Mouse (Mus musculus) kidney, embryonic 15.5 days (tissue): ENCODE results near the gene B4galnt3. TPM values are rescaled to one million over a fixed set of nuclear protein-coding genes. Genes with fewer than 3 reads are reported as not detected.

ENCODE experiments used
- ATAC-seq: fragments of 200-750 bp; cut with Nextera tagmentation; replicated peaks from 2 replicates; pipeline ENCODE4 v1.8.0; 2017; ENCODE audit warnings: moderate TSS enrichment; ENCODE audit not compliant: low FRiP score
- H3K27ac ChIP-seq: fragments of 300-500 bp; sonication (generic); 2 replicates; pipeline ENCODE4 v1.5.1; 2015; ENCODE audit warnings: mild to moderate bottlenecking, inconsistent platforms
- H3K27me3 ChIP-seq: fragments of 300-500 bp; sonication (generic); 2 replicates; pipeline ENCODE4 v1.6.1; 2015; ENCODE audit warnings: inconsistent platforms
- H3K36me3 ChIP-seq: fragments of 300-500 bp; sonication (generic); 2 replicates; pipeline ENCODE4 v1.6.1; 2015; ENCODE audit warnings: inconsistent platforms
- H3K4me1 ChIP-seq: fragments of 300-500 bp; sonication (generic); 2 replicates; pipeline ENCODE4 v1.6.1; 2015; ENCODE audit warnings: inconsistent platforms
- H3K4me2 ChIP-seq: fragments of 300-500 bp; sonication (generic); 2 replicates; pipeline ENCODE4 v1.6.1; 2015; ENCODE audit warnings: moderate library complexity, mild to moderate bottlenecking, inconsistent platforms
- H3K4me3 ChIP-seq: fragments of 300-500 bp; sonication (generic); replicated peaks from 2 replicates; pipeline ENCODE4 v1.5.1; 2015; ENCODE audit warnings: mild to moderate bottlenecking, inconsistent platforms
- H3K9ac ChIP-seq: fragments of 300-500 bp; sonication (generic); 2 replicates; pipeline ENCODE4 v1.6.1; 2015; ENCODE audit warnings: mild to moderate bottlenecking, inconsistent platforms
- H3K9me3 ChIP-seq: fragments of 300-500 bp; sonication (generic); replicated peaks from 2 replicates; pipeline ENCODE4 v1.6.1; 2016; ENCODE audit warnings: inconsistent platforms
- WGBS: fragments of 180-500 bp; shearing (Covaris S2); methylation state at CpG from one replicate; pipeline ENCODE4 v1.1.7; 2015; ENCODE audit warnings: mixed read lengths; 5-methylcytosine and 5-hydroxymethylcytosine counted together
- polyA plus RNA-seq: library from polyadenylated mRNA; unstranded; fragments of >200 nt; fragmentation: Nextera tagmentation; extraction: Ambion mirVana; gene quantifications from 2 replicates; pipeline ENCODE4 v1.2.1, GENCODE M21; 2015

Gene B4galnt3
- polyA plus RNA-seq, 1 experiment from 2014 or later, result 2.2 TPM

DNA sequence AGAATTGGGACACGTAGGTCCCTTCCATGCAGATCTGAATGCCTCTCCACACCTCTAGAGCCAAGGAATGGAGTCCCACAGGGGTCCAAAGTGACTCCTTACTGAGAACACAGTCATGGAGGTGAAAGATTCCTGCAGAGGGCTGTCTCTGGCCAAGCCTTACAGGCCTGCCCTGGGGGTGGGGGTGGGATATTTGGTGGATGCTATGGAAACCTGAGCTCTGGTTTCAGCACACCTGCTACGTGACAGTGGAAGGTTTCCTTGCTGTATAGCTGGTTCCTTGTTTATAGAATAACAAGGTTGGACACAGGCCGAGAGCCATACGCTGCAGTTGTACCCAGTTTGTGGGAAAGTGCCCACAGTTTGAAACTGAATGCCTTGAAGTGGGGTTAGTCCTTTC is 113.9 kb downstream of the B4galnt3 start:
- Histone ChIP-seq H3K9ac (no peak overlapping the region), H3K4me1 (no peaks in the 10 kb centered on the region), H3K4me3 (no peak overlapping the region), H3K9me3 (no peaks in the 10 kb centered on the region), H3K4me2 (no peak overlapping the region), H3K27ac (no peak overlapping the region; the same call in 1 of the 2 replicates), H3K27me3 (no peaks in the 10 kb centered on the region), H3K36me3 (no peaks in the 10 kb centered on the region)
- ATAC-seq, result no peak
- WGBS, result 68% methylated on average over 4 of the region's 4 CpGs

- 82% methylated on average over 8 of the region's 8 CpGs for WGBS
- H3K9me3 ChIP-seq, result no peaks in the 10 kb centered on the region
- no peak overlapping the region for H3K9ac ChIP-seq
- H3K36me3 ChIP-seq, result no peaks in the 10 kb centered on the region
- ATAC-seq, result no peak
- H3K4me3 ChIP-seq, result no peak overlapping the region
- no peak overlapping the region for H3K4me2 ChIP-seq
- H3K4me1 ChIP-seq, result peaks cover 2% of the 10 kb centered on the region; the same call in 1 of the 2 replicates
- H3K27me3 ChIP-seq, result no peaks in the 10 kb centered on the region
- H3K27ac ChIP-seq, result no peak overlapping the region
Measured at GRCm38 (mm10) chr6:120179756-120180206, 114.6 kb downstream of the B4galnt3 start.

- no peak for ATAC-seq
- no peaks in the 10 kb centered on the region for H3K9me3 ChIP-seq
- peaks cover 7% of the 10 kb centered on the region for H3K4me1 ChIP-seq
- H3K27me3 ChIP-seq, result no peaks in the 10 kb centered on the region
- WGBS, result 84% methylated on average over 6 of the region's 6 CpGs
- no peak overlapping the region for H3K4me2 ChIP-seq
- H3K27ac ChIP-seq, result no peak overlapping the region
- H3K4me3 ChIP-seq, result no peak overlapping the region
- H3K36me3 ChIP-seq, result no peaks in the 10 kb centered on the region
- H3K9ac ChIP-seq, result no peak overlapping the region
Measured at GRCm38 (mm10) chr6:120179044-120179755, 115.2 kb downstream of the B4galnt3 start.

DNA sequence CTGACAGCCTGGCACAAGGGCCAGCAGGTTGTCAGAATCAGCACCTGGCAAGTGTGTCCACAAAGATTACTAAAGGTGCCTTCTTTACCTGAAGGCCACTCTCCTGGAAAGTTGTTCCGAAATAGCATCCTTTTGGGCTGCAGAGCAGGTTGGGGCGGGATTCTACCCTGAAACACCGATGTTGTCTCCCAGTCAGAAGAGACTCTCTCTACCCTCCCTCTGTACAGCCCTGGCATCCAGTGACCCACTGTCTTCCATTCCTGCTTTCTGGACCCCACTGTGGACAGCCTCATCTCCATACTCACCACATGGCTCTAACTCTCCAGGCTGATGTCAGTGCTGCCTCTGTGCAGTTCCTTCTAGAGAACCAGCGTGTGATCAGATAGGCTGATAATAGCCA is 118.7 kb downstream of the B4galnt3 start:
- H3K4me1 ChIP-seq, result peaks cover 7% of the 10 kb centered on the region
- 94% methylated on average over 4 of the region's 4 CpGs for WGBS
- no peak for ATAC-seq

DNA sequence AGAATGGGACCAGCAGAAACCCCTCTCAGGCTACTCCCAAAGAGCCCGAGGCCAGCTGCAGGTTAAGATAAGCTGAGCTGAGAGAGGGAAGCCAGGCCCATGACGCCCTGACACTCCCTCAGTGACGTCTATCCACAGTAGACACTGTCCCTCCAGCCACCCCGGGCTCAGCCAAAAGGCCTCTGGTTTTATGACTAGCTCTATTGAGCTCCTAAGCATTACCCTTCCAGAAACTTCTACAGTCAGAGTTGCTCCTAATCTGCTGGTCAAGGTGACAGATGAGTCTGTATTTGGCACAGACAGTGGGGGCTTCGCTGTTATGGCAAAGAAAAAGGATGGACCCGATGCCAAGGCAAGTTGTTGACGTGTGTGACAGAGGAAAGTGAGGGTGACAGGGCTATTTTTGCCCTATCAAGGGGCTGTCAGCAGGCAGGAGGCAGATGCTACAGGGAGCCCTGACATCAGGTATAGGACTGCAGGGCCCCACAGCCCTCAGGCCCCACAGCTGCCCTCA is 119.7 kb downstream of the B4galnt3 start:
- Histone ChIP-seq H3K27ac (peak overlapping the region; percentile 68), H3K9me3 (no peaks in the 10 kb centered on the region), H3K36me3 (no peaks in the 10 kb centered on the region), H3K4me1 (peaks cover 7% of the 10 kb centered on the region), H3K4me3 (no peak overlapping the region), H3K27me3 (no peaks in the 10 kb centered on the region), H3K4me2 (no peak overlapping the region), H3K9ac (no peak overlapping the region)
- WGBS, result 53% methylated on average over 7 of the region's 7 CpGs
- ATAC-seq, result peak; percentile 95

More for the DNA sequence above, 118.7 kb downstream of the B4galnt3 start:
- H3K4me2 ChIP-seq, result no peak overlapping the region
- H3K4me3 ChIP-seq, result no peak overlapping the region
- no peaks in the 10 kb centered on the region for H3K9me3 ChIP-seq
- no peak overlapping the region for H3K27ac ChIP-seq
- no peak overlapping the region for H3K9ac ChIP-seq
- H3K27me3 ChIP-seq, result no peaks in the 10 kb centered on the region
- H3K36me3 ChIP-seq, result no peaks in the 10 kb centered on the region

GRCm38 (mm10) chr6:120174028-120174601 is 120.2 kb downstream of the B4galnt3 start:
- H3K4me1 ChIP-seq, result peaks cover 7% of the 10 kb centered on the region
- no peak overlapping the region for H3K4me2 ChIP-seq
- no peak overlapping the region for H3K4me3 ChIP-seq
- ATAC-seq, result 0 out of 2 replicates have a peak, but pooled peaks have one; percentile 10
- H3K9me3 ChIP-seq, result no peaks in the 10 kb centered on the region
- peak overlapping the region; percentile 68 for H3K27ac ChIP-seq
- H3K27me3 ChIP-seq, result no peaks in the 10 kb centered on the region
- H3K9ac ChIP-seq, result no peak overlapping the region
- WGBS, result 77% methylated on average over 6 of the region's 6 CpGs
- no peaks in the 10 kb centered on the region for H3K36me3 ChIP-seq

DNA sequence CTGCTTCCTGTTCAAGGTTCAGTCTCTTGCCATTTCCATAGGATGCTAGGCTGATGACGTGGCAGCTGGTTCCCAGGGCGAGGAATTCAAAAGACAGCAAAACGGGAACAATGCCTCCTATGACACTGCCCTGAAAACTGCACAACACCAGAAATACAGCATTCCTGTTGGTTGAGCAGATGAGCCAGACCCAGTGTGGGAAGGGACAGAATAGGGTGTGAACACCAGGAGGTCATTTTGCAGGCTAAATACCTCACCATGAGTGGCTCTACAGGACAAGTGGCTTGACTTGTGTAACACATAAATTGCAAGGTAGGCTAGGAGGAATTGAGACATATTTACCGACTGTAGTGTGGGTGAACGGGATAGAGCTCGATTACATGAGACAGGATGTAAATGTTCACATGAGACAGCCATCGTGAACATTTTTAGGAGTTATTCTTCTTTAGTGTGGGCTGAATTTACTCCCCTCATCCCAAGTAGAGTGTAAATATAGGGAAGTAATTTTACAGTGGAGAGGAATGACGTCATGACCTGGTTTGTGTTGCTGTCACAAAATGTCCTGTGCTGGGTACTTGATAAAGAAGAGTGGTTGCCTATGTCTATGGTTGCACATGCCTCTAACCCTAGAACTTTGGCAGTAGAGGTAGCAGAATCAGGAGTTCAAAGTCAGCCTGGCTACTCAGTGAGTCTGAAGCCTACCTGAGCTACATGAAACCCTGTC is 121.9 kb downstream of the B4galnt3 start:
- H3K9me3 ChIP-seq, result no peaks in the 10 kb centered on the region
- 78% methylated on average over 8 of the region's 8 CpGs for WGBS
- H3K4me1 ChIP-seq, result peaks cover 7% of the 10 kb centered on the region
- H3K27me3 ChIP-seq, result no peaks in the 10 kb centered on the region
- H3K27ac ChIP-seq, result no peak overlapping the region
- no peaks in the 10 kb centered on the region for H3K36me3 ChIP-seq
- no peak overlapping the region for H3K4me3 ChIP-seq
- ATAC-seq, result no peak
- H3K4me2 ChIP-seq, result no peak overlapping the region
- H3K9ac ChIP-seq, result no peak overlapping the region

- ATAC-seq, result no peak
- H3K9me3 ChIP-seq, result no peaks in the 10 kb centered on the region
- no peak overlapping the region for H3K4me3 ChIP-seq
- WGBS, result 64% methylated on average over 4 of the region's 4 CpGs
- no peaks in the 10 kb centered on the region for H3K4me1 ChIP-seq
- H3K27me3 ChIP-seq, result no peaks in the 10 kb centered on the region
- H3K36me3 ChIP-seq, result no peaks in the 10 kb centered on the region
- no peak overlapping the region for H3K27ac ChIP-seq
- H3K4me2 ChIP-seq, result no peak overlapping the region
- H3K9ac ChIP-seq, result no peak overlapping the region
Measured at GRCm38 (mm10) chr6:120167574-120167973, 126.8 kb downstream of the B4galnt3 start.

DNA sequence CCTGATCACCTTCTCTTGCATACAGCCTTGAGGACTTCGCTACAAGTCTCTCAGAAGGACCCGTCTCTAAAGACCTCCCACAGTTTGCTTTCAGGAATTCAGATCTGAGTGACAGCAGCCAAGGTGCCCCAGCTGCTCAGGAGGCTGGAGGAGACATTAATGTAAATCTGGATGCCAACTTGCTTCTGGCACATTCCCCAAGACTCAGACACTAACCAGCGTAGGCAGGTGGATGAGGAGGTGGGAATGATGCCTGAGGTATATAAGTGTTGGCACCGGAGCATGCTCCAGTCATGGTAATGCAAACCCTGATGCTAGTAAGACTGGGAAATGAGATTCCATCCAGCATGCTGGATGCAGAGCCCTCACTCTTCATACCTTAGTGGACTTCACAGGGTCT is 129.6 kb downstream of the B4galnt3 start:
- H3K27ac ChIP-seq, result no peak overlapping the region
- H3K4me1 ChIP-seq, result peaks cover under 1% of the 10 kb centered on the region; the same call in 1 of the 2 replicates
- ATAC-seq, result no peak
- H3K9ac ChIP-seq, result no peak overlapping the region
- no peaks in the 10 kb centered on the region for H3K36me3 ChIP-seq
- H3K27me3 ChIP-seq, result no peaks in the 10 kb centered on the region
- H3K4me2 ChIP-seq, result no peak overlapping the region
- no peak overlapping the region for H3K4me3 ChIP-seq
- 84% methylated on average over 4 of the region's 4 CpGs for WGBS
- H3K9me3 ChIP-seq, result no peaks in the 10 kb centered on the region

DNA sequence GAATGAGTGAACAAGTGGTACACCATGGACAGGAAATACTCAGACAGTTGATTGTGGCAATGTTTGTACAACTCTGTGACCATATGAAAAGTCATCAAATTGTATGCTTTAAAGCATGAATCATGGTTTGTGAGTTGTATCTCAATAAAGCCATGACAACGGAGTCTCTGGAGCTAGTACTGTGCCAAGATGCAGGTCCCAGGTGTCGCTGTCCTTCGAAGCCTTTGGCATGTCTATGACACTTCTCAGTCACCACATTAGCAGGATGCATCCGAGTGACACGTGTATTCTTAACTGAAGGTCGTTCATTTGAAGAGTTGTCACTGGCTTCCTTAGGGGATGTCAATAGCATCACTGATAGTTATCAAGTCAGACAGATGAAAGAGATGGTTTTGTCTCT is 131.4 kb downstream of the B4galnt3 start:
- Histone ChIP-seq H3K4me2 (no peak overlapping the region), H3K36me3 (no peaks in the 10 kb centered on the region), H3K27ac (no peak overlapping the region), H3K9me3 (no peaks in the 10 kb centered on the region), H3K9ac (no peak overlapping the region), H3K27me3 (no peaks in the 10 kb centered on the region), H3K4me1 (peaks cover 9% of the 10 kb centered on the region), H3K4me3 (no peak overlapping the region)
- 77% methylated on average over 6 of the region's 6 CpGs for WGBS
- ATAC-seq, result no peak

DNA sequence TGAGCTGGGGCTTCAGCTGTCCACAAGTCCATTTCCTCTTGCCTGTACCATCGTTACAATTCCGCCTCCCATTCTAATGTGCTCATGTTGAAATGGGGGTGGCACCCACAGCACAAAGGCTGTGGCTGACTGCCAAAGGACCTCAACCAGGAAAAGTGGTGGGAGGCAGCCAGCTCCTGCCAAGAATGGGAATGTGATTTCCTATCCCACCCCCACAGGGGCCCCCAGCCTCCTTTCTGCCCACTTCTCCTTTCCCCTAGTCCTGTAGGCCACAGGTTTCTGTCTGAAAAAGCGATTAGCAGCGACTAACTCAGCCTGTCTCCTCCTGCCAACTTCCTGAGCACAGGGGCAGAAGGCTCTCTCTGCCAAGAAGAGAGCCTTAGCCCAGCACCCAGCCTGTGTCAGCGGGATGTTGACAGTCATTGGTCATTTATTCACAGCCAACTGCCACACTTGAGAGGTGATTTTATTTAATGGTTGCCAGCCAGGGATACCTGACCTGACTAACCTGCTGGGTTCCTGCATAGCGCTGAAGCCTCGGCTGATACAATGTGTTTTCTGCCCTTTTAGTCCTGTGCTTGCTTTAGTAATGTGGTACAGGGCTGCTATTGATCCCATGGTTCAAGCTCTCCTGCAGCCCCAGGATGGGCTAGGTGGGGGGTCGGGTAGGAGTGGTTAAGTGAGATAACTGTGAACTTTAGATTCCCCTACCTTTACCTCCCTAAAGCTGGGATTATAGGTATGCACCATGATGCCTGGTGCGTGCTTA is 135.0 kb downstream of the B4galnt3 start:
- Histone ChIP-seq H3K4me2 (peak overlapping the region; percentile 12; the same call in 1 of the 2 replicates), H3K4me1 (peaks cover 9% of the 10 kb centered on the region), H3K27ac (peak overlapping the region; percentile 70), H3K4me3 (no peak overlapping the region), H3K27me3 (no peaks in the 10 kb centered on the region), H3K9me3 (no peaks in the 10 kb centered on the region), H3K36me3 (no peaks in the 10 kb centered on the region), H3K9ac (no peak overlapping the region)
- no peak for ATAC-seq
- WGBS, result 52% methylated on average over 9 of the region's 9 CpGs
